Mouse (Mus musculus) layer of hippocampus, adult 2 months (tissue): ENCODE data around the gene Dscaml1. TPM values are rescaled to one million over a fixed set of nuclear protein-coding genes. Genes with fewer than 3 reads are reported as not detected.

ENCODE experiments used
- DNase-seq, 2 experiments: peaks; one replicate each; pipeline ENCODE4 v3.0.0; 2022; ENCODE audit warnings: low spot score in 2 of 2
- H3K27ac ChIP-seq: fragments of 200-600 bp; 2 replicates; pipeline ENCODE4 v1.8.1; 2022
- H3K4me3 ChIP-seq: fragments of 200-600 bp; 2 replicates; pipeline ENCODE4 v1.8.1; 2022; ENCODE audit warnings: mild to moderate bottlenecking
- CTCF ChIP-seq: fragments of 200-600 bp; conservative IDR thresholded peaks from 2 replicates; pipeline ENCODE4 v1.8.1; 2022; ENCODE audit warnings: antibody characterized with exemption, mild to moderate bottlenecking, moderate library complexity
- total RNA-seq, 2 experiments: library from RNA; stranded (reverse); gene quantifications; 2 replicates each; pipeline ENCODE4 v1.2.3; 2021

Gene Dscaml1
- total RNA-seq, 2 experiments from 2014 or later = 95.8 to 102 TPM

DNA sequence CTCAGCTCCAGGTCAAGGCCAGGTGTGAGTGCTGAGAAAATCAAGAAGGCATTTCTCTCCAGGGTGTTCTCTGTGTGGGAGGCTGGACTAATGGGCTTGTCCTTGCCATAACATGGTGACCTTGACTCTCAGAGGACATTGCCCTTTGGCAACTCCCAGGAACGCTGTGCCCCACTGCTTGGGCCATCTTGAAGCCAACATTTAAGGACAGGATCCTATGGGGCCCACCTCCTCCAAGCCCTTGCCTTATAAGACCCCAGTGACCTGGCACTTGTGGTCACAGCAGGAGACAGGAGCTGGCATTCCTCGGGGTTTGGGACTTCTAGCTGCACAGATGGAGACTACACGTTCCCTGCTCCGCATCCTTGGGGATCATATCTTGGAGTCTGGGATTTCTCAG is 27.0 kb upstream of the Dscaml1 start, which contains the start of gene Fxyd2:
Fxyd2 (plus strand) TSS at position 236 of the 400 bp plus-strand sequence.
- no peak within 1 kb of the TSS for H3K4me3 ChIP-seq
- no peak for TF ChIP-seq CTCF
- H3K27ac ChIP-seq = no peak within 1 kb of the TSS
- DNase-seq = no peak

DNA sequence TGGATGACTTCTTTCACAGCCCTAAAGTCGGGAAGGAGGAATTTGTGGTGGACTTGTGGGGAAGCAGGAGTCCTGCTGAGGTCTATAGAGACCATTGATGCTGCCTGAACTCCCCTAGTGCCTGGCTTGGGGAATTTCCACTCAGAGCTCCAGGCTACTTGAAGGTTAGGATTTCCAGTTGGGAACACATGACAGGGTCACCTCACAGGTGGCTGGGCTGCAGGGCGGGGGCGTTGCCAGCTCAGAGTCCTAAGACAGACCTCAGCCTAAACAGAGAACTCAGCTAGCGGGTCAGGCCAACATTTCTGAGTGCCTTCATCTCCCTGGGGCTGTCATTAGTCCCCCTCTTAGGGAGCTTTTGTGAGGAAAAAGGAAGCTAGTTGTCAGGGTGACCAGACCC is 24.6 kb upstream of the Dscaml1 start:
- Histone ChIP-seq H3K27ac (no peak overlapping the region), H3K4me3 (no peak overlapping the region)
- TF ChIP-seq CTCF = no peak
- no peak for DNase-seq

DNA sequence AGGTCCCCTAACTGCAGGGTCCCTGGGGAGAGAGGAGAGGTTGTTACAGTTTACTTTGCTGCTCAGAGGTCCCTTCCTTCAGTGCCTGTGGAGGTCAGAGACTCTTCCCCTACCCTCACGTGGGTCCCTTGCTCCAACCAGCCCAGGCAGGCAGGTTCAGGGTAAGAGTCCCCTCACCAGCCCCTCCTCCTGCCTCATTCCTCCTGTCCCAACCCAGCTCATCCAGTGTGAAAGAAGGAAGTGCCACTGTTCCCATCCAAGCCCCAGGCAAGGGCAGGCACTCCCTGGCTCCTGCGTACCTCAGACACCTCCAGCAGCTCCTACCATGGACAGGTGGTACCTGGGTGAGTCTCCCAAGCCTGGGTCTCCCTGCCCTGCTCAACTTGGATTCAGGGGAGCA is 23.5 kb upstream of the Dscaml1 start:
- no peak for DNase-seq
- Histone ChIP-seq H3K4me3 (no peak overlapping the region), H3K27ac (no peak overlapping the region)
- TF ChIP-seq CTCF = no peak

DNA sequence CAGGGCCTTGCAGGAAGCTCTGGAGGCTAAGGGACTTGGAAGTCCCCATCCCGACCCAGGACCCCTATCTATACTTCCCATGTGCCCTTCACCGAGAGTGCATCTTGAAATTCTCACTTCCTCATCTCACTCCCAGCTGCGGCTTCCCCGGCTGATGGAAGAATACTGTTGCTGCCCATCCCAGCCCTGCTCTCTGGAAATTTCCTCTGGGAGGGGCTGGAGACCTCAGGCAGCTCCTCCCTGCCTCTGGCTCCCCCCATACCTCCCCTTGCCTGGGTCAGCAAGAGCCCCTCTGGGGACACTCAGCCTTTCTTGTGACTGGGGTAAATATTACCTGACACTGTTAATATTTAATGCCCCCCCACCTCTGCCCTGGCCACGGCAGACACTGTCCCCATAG is 20.7 kb upstream of the Dscaml1 start:
- Histone ChIP-seq H3K4me3 (no peak overlapping the region), H3K27ac (no peak overlapping the region)
- DNase-seq = no peak
- no peak for TF ChIP-seq CTCF

DNA sequence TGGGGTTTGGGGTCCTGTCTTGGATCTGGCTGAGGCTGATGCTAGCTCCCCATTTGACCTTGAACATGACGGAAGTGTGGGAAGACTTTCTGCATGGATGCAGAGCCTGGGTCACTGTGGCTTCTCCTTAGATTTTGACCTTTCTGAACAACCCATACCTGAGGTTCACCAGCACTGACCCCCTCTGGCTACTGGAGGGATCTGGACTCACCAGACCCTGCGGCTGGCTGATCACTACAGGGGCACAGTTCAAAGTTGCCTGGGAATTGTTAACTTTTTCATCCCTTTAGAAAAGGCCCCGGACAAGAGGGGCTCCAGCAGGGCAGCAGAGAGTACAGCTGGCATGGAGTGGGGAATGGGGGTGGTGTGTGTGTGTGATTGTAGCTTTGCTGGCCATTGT is 19.6 kb upstream of the Dscaml1 start:
- TF ChIP-seq CTCF = no peak
- no peak overlapping the region for H3K27ac ChIP-seq
- DNase-seq = no peak
- no peak overlapping the region for H3K4me3 ChIP-seq

DNA sequence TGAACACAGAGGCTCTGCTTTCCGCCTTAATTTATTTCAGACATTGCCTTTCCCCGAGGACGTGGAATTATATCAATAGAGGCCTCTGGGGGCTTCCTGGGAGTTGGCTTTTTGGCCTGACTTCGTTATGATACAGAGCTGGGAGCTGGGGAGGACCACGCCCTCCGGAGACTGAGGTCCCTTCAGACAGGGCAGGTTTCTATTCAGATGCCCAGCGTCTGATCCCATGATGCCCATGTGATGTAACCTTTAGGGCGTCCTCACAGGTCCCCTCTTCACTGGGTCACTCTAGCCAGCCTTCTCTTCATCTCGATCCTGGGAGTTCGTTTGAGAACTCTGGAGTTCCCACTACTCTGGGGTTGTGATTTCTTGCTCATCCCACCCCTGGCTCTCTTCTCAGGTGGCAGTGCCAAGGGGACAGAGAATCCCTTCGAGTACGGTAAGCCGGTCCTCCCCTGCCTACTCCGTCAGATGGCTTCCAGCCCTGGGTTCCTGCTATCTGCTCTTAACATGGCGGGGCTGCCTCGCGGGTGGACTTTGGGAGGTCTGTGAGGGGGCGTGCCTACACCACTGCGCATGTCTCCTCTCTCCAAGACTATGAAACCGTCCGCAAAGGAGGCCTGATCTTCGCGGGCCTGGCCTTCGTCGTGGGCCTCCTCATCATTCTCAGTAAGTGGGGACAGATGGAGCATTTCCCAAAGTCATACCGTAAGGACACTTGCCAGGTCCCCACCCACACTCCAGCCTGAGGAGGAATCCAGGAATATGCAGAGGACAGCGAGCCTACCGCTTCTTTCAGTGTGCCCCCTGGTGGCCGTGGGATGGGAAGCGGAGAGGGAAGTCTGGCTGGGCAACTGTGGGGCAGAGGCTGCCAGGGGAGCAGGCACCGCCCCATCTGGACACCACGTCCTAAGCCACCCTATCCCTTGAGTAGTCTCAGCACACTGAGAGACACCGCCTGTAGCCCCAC is 18.4 kb upstream of the Dscaml1 start:
- Histone ChIP-seq H3K4me3 (peak overlapping the region; percentile 49), H3K27ac (peak overlapping the region; percentile 66)
- peak; percentile 94 for TF ChIP-seq CTCF
- peak; percentile 72 to 85 for DNase-seq

DNA sequence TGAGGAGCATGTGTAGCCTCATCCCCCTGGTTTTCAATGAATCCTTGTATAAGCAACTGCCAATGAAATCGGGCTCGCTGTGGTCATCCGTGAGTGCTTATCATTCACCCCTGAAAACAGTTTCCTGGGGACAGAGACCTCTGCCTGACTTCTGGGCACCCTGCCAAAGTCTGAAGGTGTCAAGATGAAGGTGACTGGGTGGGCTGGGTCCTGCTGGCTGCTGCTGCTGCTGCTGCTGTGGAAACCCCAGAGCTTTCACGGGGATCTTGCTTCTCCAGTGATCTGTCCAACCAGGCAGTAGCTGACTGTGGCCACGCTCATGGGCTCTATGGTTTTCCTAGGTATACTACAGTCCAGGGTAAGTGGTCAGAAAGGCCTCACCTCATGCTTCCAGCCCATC is 16.2 kb upstream of the Dscaml1 start:
- DNase-seq = no peak
- Histone ChIP-seq H3K27ac (no peak overlapping the region), H3K4me3 (no peak overlapping the region)
- no peak for TF ChIP-seq CTCF

DNA sequence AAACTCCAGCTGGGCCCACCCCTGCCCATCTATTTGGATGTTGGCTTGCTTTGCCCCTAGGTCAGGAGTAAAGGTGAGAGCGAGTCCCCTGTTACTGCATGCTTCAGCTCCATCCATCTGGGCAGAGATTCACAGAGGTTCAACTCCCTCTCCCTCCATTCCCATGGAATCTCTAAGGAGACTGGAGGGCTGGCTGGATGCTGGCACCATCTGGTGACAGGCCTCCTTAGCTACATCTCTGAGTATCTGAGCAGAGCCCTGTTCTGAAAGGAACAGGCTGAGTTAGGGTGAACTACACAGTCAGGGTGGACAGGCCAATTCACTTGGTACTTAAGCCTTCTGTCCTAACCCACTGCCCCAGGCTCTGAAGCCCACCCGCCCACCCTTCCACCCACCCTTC is 15.8 kb upstream of the Dscaml1 start:
- TF ChIP-seq CTCF = peak; percentile 38
- DNase-seq = no peak
- Histone ChIP-seq H3K27ac (no peak overlapping the region), H3K4me3 (no peak overlapping the region)

DNA sequence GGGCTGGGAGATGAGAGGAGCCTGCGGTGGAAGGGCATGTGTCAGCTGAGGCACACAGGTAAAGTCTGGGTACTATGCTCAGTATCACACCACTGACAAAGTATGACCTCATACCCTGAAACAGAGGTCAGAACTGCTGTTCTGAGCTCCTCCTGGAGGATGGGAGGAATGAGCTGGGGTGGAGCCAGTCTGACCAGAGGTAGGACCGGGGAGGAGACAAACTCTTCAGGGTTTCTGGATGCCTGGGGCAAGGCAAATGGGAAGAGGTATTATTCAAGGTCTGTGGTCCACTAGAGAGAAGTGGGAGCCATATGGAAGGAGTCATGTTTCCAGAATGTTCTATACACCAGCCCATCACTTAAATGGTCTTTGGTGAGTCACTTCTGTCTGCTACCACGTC is 15.3 kb upstream of the Dscaml1 start:
- DNase-seq = no peak
- Histone ChIP-seq H3K27ac (no peak overlapping the region), H3K4me3 (no peak overlapping the region)
- TF ChIP-seq CTCF = no peak

DNA sequence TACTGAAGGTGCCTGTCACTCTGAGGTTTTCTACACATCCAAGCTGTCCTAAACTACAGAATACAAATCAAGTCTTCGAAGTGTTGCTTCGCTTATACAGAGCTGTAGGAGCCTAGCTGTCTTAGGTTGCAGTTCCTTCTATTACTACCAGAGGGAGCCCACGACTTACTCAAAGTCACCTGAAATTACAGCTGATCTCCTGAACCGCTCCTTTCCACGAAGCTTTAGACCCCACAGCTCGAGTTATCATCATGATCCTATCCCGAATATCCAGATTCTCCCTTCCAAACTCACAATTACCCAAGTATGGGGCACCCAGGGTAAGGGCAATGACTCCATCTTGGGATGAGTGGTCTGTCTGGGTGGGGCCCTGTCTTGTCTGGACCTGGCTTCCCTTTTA is 14.6 kb upstream of the Dscaml1 start:
- peak; percentile 71 for TF ChIP-seq CTCF
- DNase-seq = no peak
- Histone ChIP-seq H3K4me3 (peak overlapping the region; percentile 9; the same call in 1 of the 2 replicates), H3K27ac (no peak overlapping the region)

DNA sequence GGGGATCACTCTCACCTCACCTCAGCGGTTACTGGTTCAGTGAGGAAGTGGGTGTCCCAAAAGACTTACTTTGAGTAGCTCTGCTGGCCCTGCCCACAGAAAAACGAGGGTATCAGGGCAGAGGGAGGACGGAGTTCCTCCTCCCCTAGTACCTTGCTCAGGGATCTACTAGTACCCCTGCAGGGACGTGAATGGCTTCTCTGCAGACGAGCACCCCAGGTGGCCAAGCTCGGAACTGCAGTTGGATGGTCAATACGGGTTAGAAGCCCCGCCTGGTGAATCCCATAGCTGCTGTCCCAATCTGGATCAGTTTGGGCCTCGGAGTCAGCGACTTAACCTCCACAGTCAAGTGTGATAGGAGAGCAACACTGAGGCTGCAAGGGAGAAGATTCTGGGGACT is 14.1 kb upstream of the Dscaml1 start:
- H3K27ac ChIP-seq = no peak overlapping the region
- peak overlapping the region; percentile 9; the same call in 1 of the 2 replicates for H3K4me3 ChIP-seq
- peak; percentile 82 to 96 for DNase-seq
- peak; percentile 83 for TF ChIP-seq CTCF

DNA sequence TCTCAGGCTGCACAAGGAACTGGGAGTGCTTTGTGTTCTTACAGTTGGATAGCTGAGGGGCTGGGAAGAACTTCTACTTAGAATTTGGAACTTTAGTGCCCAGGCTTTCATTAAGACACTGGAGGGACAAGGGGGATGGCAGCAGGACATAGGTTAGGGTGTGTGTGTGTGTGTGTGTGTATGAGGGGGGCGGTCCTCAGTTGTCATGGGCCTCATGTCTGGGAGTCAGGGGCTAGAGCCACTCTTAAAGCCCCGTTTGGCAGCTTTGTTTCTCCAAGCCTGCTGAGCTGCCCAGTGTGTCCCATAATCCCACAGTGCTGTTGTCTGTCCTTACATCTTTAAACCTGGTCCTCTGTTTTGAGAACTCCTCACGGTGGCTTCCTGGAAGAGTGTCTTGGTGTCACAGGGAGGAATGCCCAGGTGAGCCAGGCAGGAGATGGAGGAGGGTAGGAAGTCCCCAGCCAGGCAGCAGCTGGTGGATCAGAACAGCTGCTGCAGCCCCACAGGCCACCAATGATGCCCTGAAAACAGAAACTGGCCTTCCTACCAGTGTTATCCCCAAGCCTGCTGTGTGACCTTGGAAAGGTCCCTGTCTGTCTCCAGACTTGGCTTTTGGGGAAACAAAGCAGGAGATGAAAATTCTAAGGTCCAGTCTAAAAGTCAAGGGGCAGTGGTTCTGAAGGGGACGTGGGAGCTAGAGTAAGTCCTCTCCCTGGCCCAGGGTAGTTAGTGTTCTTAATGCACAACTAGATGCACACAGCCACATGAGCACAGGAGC is 13.5 kb upstream of the Dscaml1 start:
- Histone ChIP-seq H3K27ac (no peak overlapping the region), H3K4me3 (no peak overlapping the region)
- TF ChIP-seq CTCF = no peak
- DNase-seq = no peak

DNA sequence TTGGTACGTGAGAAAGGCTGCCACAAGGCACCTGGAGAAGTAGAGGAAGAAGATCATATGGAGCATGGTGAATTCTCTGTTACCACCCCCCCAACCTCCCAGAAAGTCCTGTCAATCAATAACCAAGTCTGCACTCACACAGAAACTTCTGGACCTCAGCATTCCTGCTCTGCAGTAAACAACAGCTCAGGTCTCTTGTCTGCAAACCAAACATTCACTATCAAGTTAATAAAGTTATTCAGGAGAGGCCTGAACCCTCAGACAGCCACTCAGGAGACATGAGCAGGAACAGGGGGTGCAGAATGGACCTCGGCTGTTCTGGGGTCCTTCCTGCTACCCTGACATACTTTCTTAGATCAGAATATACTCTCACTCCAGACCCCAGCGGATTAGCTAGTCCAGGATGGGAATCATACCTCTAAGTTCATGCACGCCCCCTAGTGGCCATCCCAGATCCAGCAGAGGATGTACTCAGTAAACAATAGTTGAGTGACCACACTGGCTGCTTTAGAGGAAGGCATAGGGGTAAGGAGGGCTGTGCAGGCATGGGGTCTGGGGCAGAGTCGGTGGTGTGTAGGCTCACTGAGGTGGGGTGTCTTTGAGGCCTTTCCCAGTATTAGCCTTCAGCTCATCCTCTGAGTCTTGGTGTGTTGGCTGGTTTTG is 12.8 kb upstream of the Dscaml1 start:
- Histone ChIP-seq H3K27ac (no peak overlapping the region), H3K4me3 (no peak overlapping the region)
- DNase-seq = no peak
- TF ChIP-seq CTCF = peak; percentile 82
